Mouse (Mus musculus) layer of hippocampus, postnatal 36 days (tissue): ENCODE data around the gene Pbx4. TPM values are rescaled to one million over a fixed set of nuclear protein-coding genes. Genes with fewer than 3 reads are reported as not detected.

Experiments used
- DNase-seq, 2 experiments: peaks; one replicate each; pipeline ENCODE4 v3.0.0; 2022
- total RNA-seq, 2 experiments: library from RNA; stranded (reverse); gene quantifications; 2 replicates each; pipeline ENCODE4 v1.2.3; 2021

Gene Pbx4
- total RNA-seq, 2 experiments from 2014 or later: 15.6 to 19.0 TPM

DNA sequence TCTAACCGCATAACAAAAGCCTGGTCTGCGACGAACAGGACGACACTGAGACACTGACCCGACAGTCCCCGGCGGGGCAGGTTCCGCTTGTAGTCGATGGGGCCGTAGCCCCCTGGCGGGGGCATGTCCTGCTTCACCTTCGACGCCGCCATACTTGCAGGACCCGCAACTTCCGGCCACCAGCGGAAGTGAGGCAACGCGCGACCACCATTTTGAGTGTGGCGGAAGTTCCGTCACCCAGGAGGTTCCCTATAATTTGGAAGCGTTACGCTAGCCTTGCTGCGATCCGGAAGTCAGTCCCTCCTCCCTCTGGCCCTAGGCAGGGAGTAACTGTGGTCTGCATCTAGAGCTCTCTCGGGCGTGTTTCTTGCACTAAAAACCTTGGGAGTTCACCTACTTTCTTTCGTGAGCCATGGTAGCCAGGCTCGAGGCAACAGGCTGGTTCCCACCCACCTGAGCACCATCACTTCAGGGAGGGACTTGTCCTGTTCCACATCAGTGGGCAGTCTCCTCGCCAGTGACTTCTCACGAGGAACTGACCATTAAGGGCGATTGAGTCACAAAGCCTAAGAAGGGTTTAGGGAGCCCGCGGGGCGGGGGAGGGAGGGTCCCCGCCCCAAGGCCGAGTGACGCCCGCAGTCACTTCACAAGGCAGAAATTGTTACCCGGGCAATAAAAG, 69.3 kb downstream of the Pbx4 start:
- DNase-seq: peak; percentile 97 to 98

DNA sequence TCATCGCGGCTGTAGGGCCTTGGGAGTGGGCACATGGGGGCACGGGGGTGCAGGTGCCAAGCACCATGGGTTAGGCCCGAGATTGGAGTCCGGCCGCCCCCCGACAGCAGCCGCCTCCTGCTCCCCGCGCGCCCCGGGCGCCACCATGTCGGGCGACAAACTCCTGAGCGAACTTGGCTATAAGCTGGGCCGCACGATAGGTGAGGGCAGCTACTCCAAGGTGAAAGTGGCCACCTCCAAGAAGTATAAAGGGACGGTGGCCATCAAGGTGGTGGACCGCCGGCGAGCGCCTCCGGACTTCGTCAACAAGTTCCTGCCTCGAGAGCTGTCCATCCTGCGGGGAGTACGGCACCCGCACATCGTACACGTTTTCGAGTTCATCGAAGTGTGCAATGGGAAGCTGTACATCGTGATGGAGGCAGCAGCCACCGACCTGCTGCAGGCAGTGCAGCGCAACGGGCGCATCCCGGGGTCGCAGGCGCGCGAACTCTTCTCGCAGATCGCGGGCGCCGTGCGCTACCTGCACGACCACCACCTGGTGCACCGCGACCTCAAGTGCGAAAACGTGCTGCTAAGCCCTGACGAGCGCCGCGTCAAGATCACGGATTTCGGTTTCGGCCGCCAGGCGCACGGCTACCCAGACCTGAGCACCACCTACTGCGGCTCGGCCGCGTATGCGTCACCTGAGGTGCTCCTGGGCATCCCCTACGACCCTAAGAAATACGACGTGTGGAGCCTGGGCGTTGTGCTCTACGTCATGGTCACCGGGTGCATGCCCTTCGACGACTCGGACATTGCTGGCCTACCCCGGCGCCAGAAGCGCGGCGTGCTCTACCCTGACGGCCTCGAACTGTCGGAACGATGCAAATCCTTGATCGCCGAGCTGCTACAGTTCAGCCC, 70.1 kb downstream of the Pbx4 start, which contains the start of the genes Tssk6, Ndufa13 and Yjefn3:
Tssk6 (plus strand) TSS at position 22 of the 900 bp plus-strand sequence.
Ndufa13 (minus strand) TSS at position 396 of the 900 bp plus-strand sequence.
Yjefn3 (minus strand) TSS at position 550 of the 900 bp plus-strand sequence.
- peak in 1 of 2 experiments; percentile 36 for DNase-seq

DNA sequence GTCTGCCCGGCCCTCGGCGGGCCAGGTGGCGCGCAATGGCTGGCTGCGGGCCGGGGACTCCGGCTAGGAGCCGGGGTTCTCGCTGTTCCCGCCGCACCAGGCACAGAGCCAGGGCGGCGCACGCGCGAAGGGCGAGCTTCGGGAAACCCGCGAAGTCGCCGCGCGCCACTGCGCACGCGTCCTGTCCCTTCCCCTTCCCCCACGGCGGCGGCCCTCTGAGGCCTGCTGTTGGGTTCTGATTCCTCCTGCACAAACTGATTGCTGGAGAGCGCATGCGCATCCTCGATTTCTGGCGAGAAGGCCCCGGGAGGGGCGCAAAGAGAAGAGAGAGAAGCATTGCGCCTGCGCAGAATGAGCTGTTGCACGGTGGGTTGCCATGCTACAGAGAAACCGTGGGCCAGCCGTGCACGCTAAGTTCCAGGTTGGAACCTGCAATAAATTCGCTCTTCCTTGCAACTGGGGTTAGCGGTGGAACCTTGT, 70.8 kb downstream of the Pbx4 start:
- peak; percentile 100 for DNase-seq

DNA sequence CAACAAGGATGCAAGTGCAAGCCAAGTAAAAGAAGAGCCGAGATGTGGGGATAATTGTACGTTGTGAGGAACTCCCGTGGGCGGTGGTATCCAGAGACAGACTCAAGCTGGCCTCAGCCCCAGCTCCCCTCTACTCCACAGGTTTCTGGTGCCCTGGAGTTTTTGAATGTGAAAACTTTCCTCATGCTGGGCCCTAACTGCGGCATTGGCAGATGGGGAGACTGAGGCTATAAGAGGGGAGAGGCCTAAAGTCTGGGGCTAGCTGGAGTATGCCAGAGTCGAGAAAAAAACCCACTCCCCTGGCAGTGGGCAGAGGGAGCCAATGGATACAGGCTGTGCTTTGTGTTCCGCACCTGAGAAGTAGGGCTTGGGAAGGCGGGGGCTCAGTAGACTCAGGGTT, 71.8 kb downstream of the Pbx4 start:
- DNase-seq: no peak

DNA sequence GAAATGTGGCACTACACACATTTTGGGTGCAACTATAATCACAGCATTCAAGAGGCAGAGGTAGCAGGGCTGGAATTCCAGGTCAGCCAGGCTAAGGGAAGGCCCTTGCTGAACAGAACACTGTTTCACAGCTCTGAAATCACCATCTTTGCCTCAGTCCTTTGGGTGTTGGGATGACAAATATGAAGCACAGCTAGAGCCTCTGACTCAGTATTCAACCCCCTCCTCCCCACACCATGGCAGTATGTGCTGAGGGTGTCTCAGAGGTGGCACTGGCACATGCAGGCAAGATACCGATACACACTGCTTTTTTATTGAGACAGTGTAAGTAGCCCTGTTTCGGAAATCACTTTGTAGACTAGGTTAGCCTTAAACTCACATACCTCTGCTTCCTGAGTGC, 74.0 kb downstream of the Pbx4 start:
- DNase-seq: no peak

DNA sequence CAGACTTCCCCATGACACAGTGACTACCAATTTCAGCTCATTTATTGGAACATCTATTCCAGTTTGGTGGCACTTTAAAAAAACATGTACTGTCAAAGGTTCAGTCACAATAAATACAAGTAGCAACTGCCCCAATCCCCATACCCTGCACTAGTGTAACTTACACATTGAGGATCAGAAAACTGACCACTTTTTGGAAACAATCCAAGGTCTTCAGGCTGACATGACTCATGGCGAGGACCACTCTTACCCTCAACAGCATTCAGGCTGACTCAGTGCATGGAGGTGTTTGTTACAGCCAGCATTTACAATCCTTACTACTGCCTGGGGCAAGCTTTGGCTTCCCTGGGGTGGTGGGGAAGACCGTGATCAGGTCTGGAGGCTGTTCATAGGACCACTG, 74.8 kb downstream of the Pbx4 start:
- no peak for DNase-seq

DNA sequence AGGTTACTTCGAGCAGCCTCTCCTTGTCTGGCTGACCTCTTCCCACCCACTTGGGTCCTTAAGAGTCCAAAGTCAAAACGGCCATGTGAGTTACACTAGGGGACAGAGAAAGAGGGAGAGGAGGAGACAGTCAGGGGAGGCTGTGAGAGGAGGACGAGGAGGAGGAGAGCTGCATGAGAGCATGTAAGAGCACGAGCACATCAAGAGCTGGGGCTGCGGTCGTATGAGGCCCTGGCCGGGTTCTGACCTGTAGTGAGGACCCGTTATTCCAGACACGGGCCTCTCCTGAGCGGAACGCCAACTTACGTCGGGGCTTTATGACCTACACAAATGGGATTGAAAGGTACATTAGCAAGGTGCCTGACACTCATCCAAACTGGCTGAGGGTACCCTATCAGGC, 79.6 kb downstream of the Pbx4 start:
- DNase-seq: no peak

DNA sequence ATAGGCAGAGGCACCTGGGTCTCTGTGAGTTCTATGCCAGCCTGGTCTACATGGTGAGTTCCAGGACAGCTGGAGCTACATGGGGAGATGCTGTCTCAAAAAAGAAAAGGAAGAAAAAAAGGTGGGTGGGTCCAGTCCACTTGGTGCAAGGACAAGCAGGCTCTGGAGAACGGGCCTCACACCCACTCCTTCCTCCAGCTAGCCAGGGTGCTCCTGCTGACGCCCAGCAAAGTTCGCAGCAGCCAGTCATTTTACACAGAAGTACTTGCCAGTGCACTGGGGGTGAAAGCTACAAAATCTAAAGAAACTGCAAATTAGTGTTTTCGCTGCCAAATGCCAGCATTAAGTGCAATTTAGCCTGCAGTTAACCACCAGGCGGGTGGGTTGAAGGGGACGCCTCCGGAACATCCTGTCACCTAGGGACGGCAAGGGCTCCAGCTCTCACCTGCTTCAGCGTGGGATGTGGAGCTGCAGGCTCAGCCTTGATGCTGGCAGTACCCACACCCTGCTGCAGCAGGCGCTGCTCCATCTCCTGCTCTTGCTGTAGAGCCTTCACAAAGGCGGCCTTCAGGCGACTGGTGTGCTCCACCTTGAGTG, 80.3 kb downstream of the Pbx4 start:
- no peak for DNase-seq

DNA sequence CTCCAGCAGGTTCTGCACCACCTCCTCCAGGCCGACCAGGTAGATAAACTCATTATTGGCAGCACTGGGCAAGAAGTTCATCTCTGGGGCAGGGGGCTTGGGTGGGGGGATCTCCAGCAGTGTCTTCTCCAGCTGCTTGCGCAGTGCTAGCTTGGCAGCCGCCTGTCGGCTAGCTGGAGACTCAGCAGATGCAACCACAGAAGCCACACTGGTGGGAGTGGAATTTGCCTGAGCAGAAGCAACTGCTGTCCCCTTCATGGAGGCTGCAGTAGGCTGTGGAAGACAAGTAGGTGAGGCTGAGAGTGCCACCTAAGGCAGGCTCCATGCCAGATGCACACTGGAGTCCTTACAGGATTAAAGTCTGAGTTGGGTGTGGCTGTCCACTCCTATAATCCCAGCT, 82.2 kb downstream of the Pbx4 start:
- no peak for DNase-seq

DNA sequence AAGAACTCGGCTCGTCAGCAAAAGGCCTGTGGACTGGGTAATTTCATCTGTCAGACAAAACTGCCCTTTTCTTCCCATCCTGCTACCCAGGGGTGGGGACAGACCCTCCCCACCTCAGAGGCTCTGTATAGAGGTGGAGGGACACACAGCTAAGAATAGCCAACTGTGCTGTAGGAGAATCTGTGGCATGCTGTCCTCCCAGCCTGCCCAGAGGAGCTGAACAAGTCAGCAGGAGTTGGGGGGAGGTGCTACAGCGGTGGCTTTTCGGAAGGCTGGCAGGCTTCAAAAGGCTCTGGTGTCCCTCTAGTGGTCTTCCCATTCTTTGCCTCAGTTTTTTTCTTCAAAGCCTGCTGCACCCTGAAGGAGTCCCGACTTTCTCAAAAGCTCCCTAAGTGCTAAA, 83.5 kb downstream of the Pbx4 start:
- DNase-seq: no peak

DNA sequence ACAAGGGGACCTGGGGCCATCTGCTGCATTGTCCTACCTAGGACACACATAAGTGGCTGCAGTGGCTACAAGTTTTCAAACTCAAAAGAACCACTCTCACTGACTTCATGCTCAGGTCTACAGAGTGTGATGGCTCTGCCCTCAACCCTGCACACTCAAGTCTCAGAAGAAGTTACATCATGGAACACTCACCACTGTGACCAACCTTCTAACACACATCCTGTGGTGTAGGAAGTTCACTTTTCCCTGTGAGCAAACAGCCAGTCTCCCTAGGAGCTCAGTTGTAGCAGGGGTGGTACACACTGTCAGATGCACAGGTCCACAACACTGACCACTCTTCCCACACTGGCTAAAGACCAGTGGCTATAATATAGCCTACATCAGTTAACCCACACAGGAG, 86.2 kb downstream of the Pbx4 start:
- no peak for DNase-seq

DNA sequence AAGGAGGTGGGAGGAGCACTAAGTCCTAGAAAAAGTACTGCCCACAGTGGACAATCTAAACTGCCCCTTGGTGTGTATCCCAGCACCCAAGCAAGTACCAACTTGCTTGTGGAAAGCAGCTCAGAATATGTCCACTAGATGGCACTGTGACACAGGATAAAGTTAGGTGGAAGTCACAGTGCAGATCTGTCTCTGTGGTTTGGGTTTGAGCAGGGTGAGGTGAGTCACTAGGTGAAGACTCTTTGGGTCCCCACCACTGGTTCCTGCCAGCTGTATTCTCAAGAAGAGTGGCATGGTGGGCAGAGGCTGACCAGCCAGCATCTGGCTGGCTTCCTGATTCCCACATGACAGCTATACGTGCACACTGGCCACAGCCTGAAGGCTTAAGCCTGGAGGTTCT, 86.7 kb downstream of the Pbx4 start:
- peak; percentile 51 to 77 for DNase-seq

DNA sequence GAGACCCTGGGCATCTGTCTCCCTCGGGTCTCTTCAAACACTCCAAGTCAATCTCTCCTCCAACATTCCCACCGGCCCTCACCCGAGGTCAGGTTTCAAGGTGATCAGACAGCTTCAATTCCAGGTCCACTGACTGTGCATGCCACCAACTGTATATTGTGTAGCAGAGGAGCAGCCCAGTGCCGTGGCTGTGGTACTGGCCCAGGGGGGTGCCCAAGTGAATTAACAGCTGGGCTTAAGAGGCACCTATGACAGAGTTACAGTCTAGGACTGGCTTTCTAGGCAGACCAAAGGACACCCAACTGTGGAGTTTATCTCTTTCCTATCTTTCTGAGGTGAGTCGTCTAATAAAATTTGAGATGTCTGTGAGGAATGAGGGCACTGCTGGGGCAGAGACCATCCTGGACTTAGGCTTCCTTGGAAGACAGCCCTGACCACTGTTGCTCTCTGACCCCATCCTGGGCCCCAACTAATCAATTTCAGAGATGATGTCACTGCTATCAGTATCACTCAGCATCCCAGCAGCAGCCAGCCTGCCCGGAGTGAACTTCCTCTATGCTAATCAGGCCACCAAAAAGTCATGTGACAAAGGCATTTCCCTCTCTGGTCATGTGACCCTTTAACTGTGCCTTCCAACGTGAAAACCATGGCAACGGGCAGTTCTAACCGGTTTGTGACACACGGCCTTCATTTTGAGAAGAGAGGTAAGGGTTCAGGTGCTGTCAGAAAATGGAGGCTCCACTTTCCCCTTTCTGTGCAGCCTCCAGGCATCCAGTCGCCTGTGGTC, 87.8 kb downstream of the Pbx4 start:
- no peak for DNase-seq

DNA sequence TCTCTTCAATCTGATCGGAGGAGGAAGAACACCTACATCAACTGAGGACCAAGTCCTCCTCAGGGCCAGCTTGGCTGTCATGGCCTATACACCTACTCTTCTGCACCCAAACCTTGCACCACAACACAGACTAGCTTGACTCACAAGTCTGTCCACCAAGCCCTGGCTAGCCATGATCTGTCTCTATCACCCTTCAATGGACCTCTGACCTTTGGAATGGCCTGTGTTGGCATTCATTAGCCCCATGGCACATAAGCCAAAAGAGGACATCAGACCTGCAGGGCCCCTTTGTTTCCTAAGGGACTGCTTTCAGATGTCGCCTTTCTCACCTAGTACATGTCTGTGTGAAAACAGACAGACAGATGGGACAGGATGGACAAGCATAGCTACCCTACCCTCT, 88.8 kb downstream of the Pbx4 start:
- DNase-seq: no peak

Other genes with a start within 250 kb of the Pbx4 start
- 10 to 100 TPM; 18.7 to 21.5 TPM for gene Zfp868, start 206.9 kb upstream of the Pbx4 start, total RNA-seq
- gene Zfp964, start 178.0 kb upstream of the Pbx4 start, total RNA-seq: 1 to 10 TPM; 4.9 to 5.6 TPM
- gene Zfp869, start 121.8 kb upstream of the Pbx4 start, total RNA-seq: 10 to 100 TPM; 19.8 to 22.3 TPM
- gene Zfp963, start 82.5 kb upstream of the Pbx4 start, total RNA-seq: 1 to 10 TPM; 5.2 to 5.7 TPM
- 1 to 10 TPM in 1 of 2 experiments, not detected in 1; 1.3 TPM for gene Gm20422, start 57.6 kb upstream of the Pbx4 start, total RNA-seq
- gene Atp13a1, start 41.3 kb upstream of the Pbx4 start, total RNA-seq: 10 to 100 TPM; 40.3 to 40.6 TPM
- 10 to 100 TPM; 28.1 to 32.1 TPM for gene Zfp866, start 41.3 kb upstream of the Pbx4 start, total RNA-seq
- gene Gmip, start 23.8 kb upstream of the Pbx4 start, total RNA-seq: 10 to 100 TPM; 12.0 to 17.3 TPM
- gene Lpar2, start 10.1 kb upstream of the Pbx4 start, total RNA-seq: under 1 TPM; 0.60 to 0.68 TPM
- under 1 TPM; 0.86 to 0.92 TPM for gene Cilp2, start 55.2 kb downstream of the Pbx4 start, total RNA-seq
- gene Tssk6, start 69.7 kb downstream of the Pbx4 start, total RNA-seq: under 1 TPM in 1 of 2 experiments, not detected in 1; 0.76 TPM
- 100 to 1,000 TPM; 154 to 159 TPM for gene Ndufa13, start 70.1 kb downstream of the Pbx4 start, total RNA-seq
- 10 to 100 TPM; 32.3 to 36.3 TPM for gene Yjefn3, start 70.2 kb downstream of the Pbx4 start, total RNA-seq
- gene Gatad2a, start 163.9 kb downstream of the Pbx4 start, total RNA-seq: 10 to 100 TPM; 31.4 to 33.4 TPM
- 10 to 100 TPM; 77.3 to 80.9 TPM for gene Mau2, start 210.2 kb downstream of the Pbx4 start, total RNA-seq
- 10 to 100 TPM; 47.0 to 51.3 TPM for gene Sugp1, start 210.3 kb downstream of the Pbx4 start, total RNA-seq
- gene Tm6sf2, start 240.4 kb downstream of the Pbx4 start, total RNA-seq: 1 to 10 TPM; 5.0 to 8.5 TPM